Mouse (Mus musculus) lung, postnatal 0 days (tissue): ENCODE results near the gene Sema6d. TPM values are rescaled to one million over a fixed set of nuclear protein-coding genes. Genes with fewer than 3 reads are reported as not detected.

Experiments
- ATAC-seq: fragments of 200-750 bp; cut with Nextera tagmentation; 2 replicates; pipeline ENCODE4 v1.8.0; 2017; ENCODE audit warnings: moderate library complexity
- DNase-seq: peaks from one replicate; pipeline ENCODE4 v3.0.0-alpha.2; 2016; ENCODE audit warnings: low spot score
- H3K27ac ChIP-seq: fragments of 300-500 bp; sonication (generic); 2 replicates; pipeline ENCODE4 v1.5.1; 2014; ENCODE audit warnings: antibody characterized with exemption, mild to moderate bottlenecking, low read length, mixed read lengths
- H3K27me3 ChIP-seq: fragments of 300-500 bp; sonication (generic); replicated peaks from 2 replicates; pipeline ENCODE4 v1.6.1; 2014; ENCODE audit warnings: low read length, mixed read lengths; ENCODE audit not compliant: insufficient read depth
- H3K36me3 ChIP-seq: fragments of 300-500 bp; sonication (generic); 2 replicates; pipeline ENCODE4 v1.6.1; 2014; ENCODE audit warnings: low read length, mixed read lengths; ENCODE audit not compliant: insufficient read depth
- H3K4me1 ChIP-seq: fragments of 300-500 bp; sonication (generic); 2 replicates; pipeline ENCODE4 v1.6.1; 2014; ENCODE audit warnings: antibody characterized with exemption, low read depth, low read length, mixed read lengths; ENCODE audit not compliant: insufficient read depth
- H3K4me2 ChIP-seq: fragments of 300-500 bp; sonication (generic); replicated peaks from 2 replicates; pipeline ENCODE4 v1.6.1; 2014; ENCODE audit warnings: low read depth, mild to moderate bottlenecking, low read length, moderate library complexity, mixed read lengths
- H3K4me3 ChIP-seq: fragments of 300-500 bp; sonication (generic); 2 replicates; pipeline ENCODE4 v1.5.1; 2014; ENCODE audit warnings: low read depth, low read length
- H3K9ac ChIP-seq: fragments of 300-500 bp; sonication (generic); replicated peaks from 2 replicates; pipeline ENCODE4 v1.6.1; 2014; ENCODE audit warnings: low read depth, mild to moderate bottlenecking
- H3K9me3 ChIP-seq: fragments of 300-500 bp; sonication (generic); 2 replicates; pipeline ENCODE4 v1.6.1; 2016; ENCODE audit warnings: low read length, mixed read lengths
- CTCF ChIP-seq: IDR thresholded peaks from 2 replicates; pipeline ENCODE4 v1.5.1; 2016; ENCODE audit warnings: antibody characterized with exemption, mild to moderate bottlenecking
- EP300 ChIP-seq: IDR thresholded peaks from 2 replicates; pipeline ENCODE4 v1.6.1; 2016; ENCODE audit warnings: antibody characterized with exemption, mild to moderate bottlenecking, control low read depth
- WGBS: fragments of 180-500 bp; shearing (Covaris S2); extraction: QIAGEN DNeasy Blood & Tissue Kit; methylation state at CpG from one replicate; pipeline ENCODE4 v1.1.7; 2014; 5-methylcytosine and 5-hydroxymethylcytosine counted together
- polyA plus RNA-seq: library from polyadenylated mRNA; unstranded; fragments of >200 nt; fragmentation: Nextera tagmentation; extraction: Ambion mirVana; gene quantifications from 2 replicates; pipeline ENCODE4 v1.2.1, GENCODE M21; 2015

The Sema6d gene
- polyA plus RNA-seq, 1 experiment from 2014 or later: 7.4 TPM

DNA sequence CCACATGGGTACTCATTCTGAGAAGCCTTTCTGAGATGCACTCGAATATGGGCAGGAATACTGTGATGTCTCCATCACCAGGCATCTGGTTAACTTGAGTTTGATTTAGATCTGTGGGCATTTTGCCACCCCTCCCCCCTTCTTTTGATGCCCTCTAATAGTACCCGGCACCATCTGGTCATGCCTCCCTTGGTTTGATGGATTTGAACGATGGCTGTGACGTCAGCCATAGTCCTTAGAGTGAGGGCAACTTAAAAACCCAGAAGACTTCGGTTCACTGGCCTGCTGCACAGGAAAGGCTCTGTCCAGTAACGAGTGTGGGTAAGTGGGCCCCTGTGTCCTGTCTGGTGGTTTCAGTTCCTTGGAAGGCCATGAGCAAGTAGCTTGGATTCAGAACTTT, 522.5 kb downstream of the Sema6d start:
- H3K27me3 ChIP-seq: no peaks in the 10 kb centered on the region
- 21% methylated on average over 6 of the region's 6 CpGs for WGBS
- no peak overlapping the region for H3K27ac ChIP-seq
- 0 out of 2 replicates have a peak overlapping the region, but pooled peaks have one; percentile 73 for H3K9ac ChIP-seq
- no peaks in the 10 kb centered on the region for H3K9me3 ChIP-seq
- ATAC-seq: no peak
- peak overlapping the region; percentile 88 for H3K4me2 ChIP-seq
- TF ChIP-seq CTCF (no peak), EP300 (no peak)
- DNase-seq: peak; percentile 37
- H3K4me3 ChIP-seq: peak overlapping the region; percentile 76
- peaks cover 5% of the 10 kb centered on the region; the same call in 1 of the 2 replicates for H3K4me1 ChIP-seq
- H3K36me3 ChIP-seq: no peaks in the 10 kb centered on the region

DNA sequence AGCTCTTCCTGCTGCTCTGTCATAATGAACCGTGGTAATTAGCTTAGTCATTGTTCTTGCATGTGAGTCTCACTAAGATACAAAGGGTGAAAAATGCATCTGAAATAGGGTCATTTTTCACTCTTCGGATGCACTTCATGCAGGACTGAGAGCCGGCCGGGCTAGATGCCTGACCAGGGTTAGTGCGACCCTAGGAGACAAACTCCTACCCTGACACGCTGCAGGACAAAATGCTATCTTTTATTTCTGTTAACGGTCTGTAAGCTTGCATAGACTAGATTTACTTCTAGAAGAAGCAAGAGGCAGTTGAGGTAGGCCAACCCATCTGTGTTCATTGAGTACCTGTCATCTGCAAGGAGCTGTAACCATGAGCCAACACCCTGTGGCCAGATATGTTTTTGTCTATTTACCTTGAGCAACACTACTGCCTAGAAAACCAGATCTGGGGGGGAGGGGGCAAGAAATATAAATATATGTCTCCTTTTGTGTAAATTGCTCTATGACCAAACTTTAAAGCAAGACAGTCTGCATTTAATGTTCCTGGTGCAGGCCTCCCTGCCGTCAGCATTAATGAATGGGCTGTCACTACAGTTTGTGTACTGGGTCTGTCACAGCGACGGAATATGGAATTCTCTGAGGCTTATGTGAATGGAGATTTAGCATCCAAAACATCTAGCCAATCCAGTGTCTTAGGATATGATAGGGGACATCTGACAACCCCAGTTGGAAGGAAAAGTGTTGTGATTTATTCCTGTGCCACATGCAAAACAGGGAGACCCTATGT, 523.1 kb downstream of the Sema6d start:
- Histone ChIP-seq H3K27ac (no peak overlapping the region), H3K36me3 (no peaks in the 10 kb centered on the region), H3K4me1 (peaks cover 11% of the 10 kb centered on the region; the same call in 1 of the 2 replicates), H3K27me3 (no peaks in the 10 kb centered on the region), H3K9me3 (no peaks in the 10 kb centered on the region), H3K4me3 (peak overlapping the region; percentile 76), H3K4me2 (peak overlapping the region; percentile 88), H3K9ac (peak overlapping the region; percentile 16; the same call in 1 of the 2 replicates)
- DNase-seq: no peak
- TF ChIP-seq EP300: no peak
- no peak for TF ChIP-seq CTCF
- ATAC-seq: no peak
- WGBS: 30% methylated on average over 10 of the region's 10 CpGs

DNA sequence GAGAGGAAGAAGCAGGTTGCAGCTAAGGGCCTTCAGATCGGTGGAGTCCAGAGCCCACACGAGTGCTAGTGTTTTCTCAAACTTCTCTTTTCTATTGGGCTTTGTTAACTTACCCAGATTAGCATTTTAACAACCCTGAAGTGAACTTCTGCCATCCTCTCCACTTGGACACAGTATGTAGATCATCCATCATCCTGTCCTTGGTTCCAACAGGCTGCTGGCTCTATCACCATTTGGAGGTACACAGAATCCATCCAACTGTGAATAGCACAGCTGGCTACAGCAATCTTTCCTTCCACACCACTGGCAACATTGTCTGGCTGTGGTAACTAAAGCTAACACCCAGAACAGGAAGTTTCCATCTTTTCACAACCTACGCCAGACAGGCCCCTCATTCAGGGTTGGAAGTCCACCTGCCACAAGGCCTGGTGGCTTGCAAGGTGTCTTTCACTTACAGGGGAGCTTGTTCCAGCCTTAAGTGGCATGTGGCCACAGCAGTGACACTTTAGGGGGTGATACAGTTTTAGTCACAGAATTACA, 524.0 kb downstream of the Sema6d start:
- Histone ChIP-seq H3K27ac (no peak overlapping the region), H3K9me3 (no peaks in the 10 kb centered on the region), H3K36me3 (no peaks in the 10 kb centered on the region), H3K27me3 (no peaks in the 10 kb centered on the region), H3K9ac (no peak overlapping the region), H3K4me2 (peak overlapping the region; percentile 88), H3K4me1 (peaks cover 11% of the 10 kb centered on the region; the same call in 1 of the 2 replicates), H3K4me3 (peak overlapping the region; percentile 76; the same call in 1 of the 2 replicates)
- WGBS: 44% methylated on average over 3 of the region's 3 CpGs
- no peak for DNase-seq
- ATAC-seq: no peak
- no peak for TF ChIP-seq CTCF
- TF ChIP-seq EP300: no peak

DNA sequence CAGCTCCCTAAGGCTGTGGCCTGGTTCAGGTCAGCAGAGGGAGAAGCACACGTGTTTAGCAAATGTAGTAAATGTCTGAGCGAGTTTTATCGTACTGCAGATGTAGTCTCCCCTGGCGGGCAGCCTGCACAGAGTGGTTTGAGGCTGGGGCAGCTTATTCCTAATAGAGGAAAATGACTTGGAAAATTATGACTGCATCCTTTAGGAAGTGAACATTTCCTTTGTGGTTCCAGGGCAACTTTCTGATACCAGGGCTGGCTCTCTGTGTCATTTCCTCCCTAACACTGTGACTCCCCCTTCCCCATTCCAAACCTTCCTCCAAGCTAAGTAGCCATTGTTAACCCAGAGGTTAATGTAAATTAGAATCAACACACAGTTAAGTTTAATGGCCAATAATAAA, 527.0 kb downstream of the Sema6d start:
- no peaks in the 10 kb centered on the region for H3K9me3 ChIP-seq
- H3K4me2 ChIP-seq: 0 out of 2 replicates have a peak overlapping the region, but pooled peaks have one; percentile 5
- no peaks in the 10 kb centered on the region for H3K27me3 ChIP-seq
- 0 out of 2 replicates have a peak, but pooled peaks have one; percentile 40 for TF ChIP-seq EP300
- peak; percentile 16; the same call in 1 of the 2 replicates for TF ChIP-seq CTCF
- WGBS: 47% methylated on average over 4 of the region's 4 CpGs
- DNase-seq: peak; percentile 69
- no peaks in the 10 kb centered on the region for H3K36me3 ChIP-seq
- ATAC-seq: peak; percentile 63
- H3K4me3 ChIP-seq: no peak overlapping the region
- no peak overlapping the region for H3K9ac ChIP-seq
- H3K4me1 ChIP-seq: peaks cover 11% of the 10 kb centered on the region; the same call in 1 of the 2 replicates
- no peak overlapping the region for H3K27ac ChIP-seq

DNA sequence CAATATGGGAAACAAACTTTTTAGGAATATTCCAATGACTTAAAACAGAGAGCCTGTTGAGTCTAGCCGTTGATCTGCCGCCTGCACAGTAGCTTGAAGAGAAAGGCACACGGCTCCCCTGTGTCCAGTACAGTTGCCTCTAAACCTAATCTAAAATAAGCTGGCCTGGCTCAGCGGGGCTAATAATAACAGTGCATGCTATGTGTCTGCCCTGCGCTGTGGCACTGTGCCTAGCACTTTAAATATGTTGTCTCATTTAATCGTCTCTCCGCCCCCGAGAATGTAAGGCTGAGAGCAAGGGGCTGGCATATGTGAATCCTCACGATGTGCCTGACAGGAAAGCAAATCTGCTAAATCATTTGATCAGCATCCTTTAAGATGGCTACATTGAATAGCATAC, 527.7 kb downstream of the Sema6d start:
- DNase-seq: no peak
- Histone ChIP-seq H3K4me2 (no peak overlapping the region), H3K9ac (no peak overlapping the region), H3K9me3 (no peaks in the 10 kb centered on the region), H3K27ac (no peak overlapping the region), H3K4me3 (no peak overlapping the region), H3K4me1 (peaks cover 13% of the 10 kb centered on the region; the same call in 1 of the 2 replicates), H3K27me3 (no peaks in the 10 kb centered on the region), H3K36me3 (no peaks in the 10 kb centered on the region)
- 0 out of 2 replicates have a peak, but pooled peaks have one; percentile 8 for ATAC-seq
- TF ChIP-seq CTCF (no peak), EP300 (no peak)
- 45% methylated on average over 9 of the region's 9 CpGs for WGBS

DNA sequence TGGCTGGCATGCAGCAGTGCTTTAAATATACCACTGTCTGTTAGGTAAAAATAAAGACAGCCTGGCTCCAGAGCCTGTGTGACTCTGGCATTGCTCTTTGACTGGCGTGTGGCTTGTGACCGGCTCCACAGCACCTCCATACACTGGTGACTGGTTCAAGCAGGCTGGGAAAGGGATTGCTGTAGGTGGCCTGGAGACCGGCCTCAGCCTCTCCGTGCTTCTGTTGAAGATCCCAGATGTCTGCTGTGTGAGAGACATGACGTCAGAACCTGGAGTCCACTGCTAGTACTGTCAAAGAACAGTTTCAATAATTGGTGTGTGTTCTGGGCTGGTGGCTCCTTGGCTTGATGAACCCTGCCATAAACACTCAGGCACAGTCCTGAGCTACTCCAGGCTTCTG, 528.3 kb downstream of the Sema6d start:
- H3K4me2 ChIP-seq: no peak overlapping the region
- no peaks in the 10 kb centered on the region for H3K9me3 ChIP-seq
- TF ChIP-seq EP300 (no peak), CTCF (no peak)
- no peak for ATAC-seq
- H3K9ac ChIP-seq: no peak overlapping the region
- H3K36me3 ChIP-seq: no peaks in the 10 kb centered on the region
- WGBS: 78% methylated on average over 5 of the region's 5 CpGs
- H3K4me3 ChIP-seq: no peak overlapping the region
- H3K4me1 ChIP-seq: peaks cover 13% of the 10 kb centered on the region; the same call in 1 of the 2 replicates
- no peak overlapping the region for H3K27ac ChIP-seq
- H3K27me3 ChIP-seq: no peaks in the 10 kb centered on the region
- no peak for DNase-seq
